Mouse (Mus musculus) CH12.LX (cell line): ENCODE measurements around the gene Sfmbt1. TPM values are rescaled to one million over a fixed set of nuclear protein-coding genes. Genes with fewer than 3 reads are reported as not detected.
A peak's percentile ranks its signal among the peaks of the same experiment; 100 is the strongest.

Experiments
- DNase-seq: peaks from one replicate; pipeline ENCODE4 v3.0.0-alpha.2; 2013; ENCODE audit errors: extremely low read depth
- H3K27ac ChIP-seq: 2 replicates; pipeline ENCODE4 v1.5.1; 2012; ENCODE audit warnings: low read depth, mild to moderate bottlenecking, control low read depth, moderate library complexity; ENCODE audit not compliant: insufficient read depth
- H3K27me3 ChIP-seq: replicated peaks from 2 replicates; pipeline ENCODE3; 2012; ENCODE audit warnings: inconsistent platforms
- H3K36me3 ChIP-seq, 2 experiments: replicated peaks in 1 of 2; 2 replicates each; pipeline versions ENCODE3 to v1.6.1; 2012; ENCODE audit warnings: inconsistent platforms in 1 of 2, low read length in 1 of 2, mild to moderate bottlenecking in 1 of 2, mixed read lengths in 1 of 2, moderate library complexity in 1 of 2; ENCODE audit not compliant: control insufficient read depth in 1 of 2, insufficient read depth in 1 of 2
- H3K4me1 ChIP-seq, 2 experiments: 2 replicates each; pipeline ENCODE4 v1.6.1; 2012; ENCODE audit warnings: inconsistent platforms in 1 of 2, moderate library complexity in 1 of 2; ENCODE audit not compliant: insufficient read depth in 2 of 2, control insufficient read depth in 1 of 2
- H3K4me2 ChIP-seq: 2 replicates; pipeline ENCODE4 v1.6.1; 2012; ENCODE audit warnings: low read depth, mild to moderate bottlenecking, control low read depth; ENCODE audit not compliant: poor library complexity, insufficient read depth, severe bottlenecking
- H3K4me3 ChIP-seq, 3 experiments: fragments of 150-350 bp in 1 of 3; sonication (generic) in 1 of 3; replicated peaks in 1 of 3; 2 replicates each; pipeline versions ENCODE3 to v1.5.1; 2011 to 2012; ENCODE audit warnings: low read depth in 2 of 3, low read length in 2 of 3, mild to moderate bottlenecking in 2 of 3, moderate library complexity in 2 of 3, control low read depth in 1 of 3, improper control_type of control experiment in 1 of 3, inconsistent platforms in 1 of 3, mixed read lengths in 1 of 3; ENCODE audit not compliant: poor library complexity in 1 of 3
- H3K79me2 ChIP-seq: replicated peaks from 2 replicates; pipeline ENCODE4 v1.6.1; 2012; ENCODE audit warnings: mild to moderate bottlenecking, moderate library complexity; ENCODE audit not compliant: control insufficient read depth, poor library complexity, insufficient read depth, severe bottlenecking; ENCODE audit errors: extremely low read depth
- H3K9ac ChIP-seq: 2 replicates; pipeline ENCODE4 v1.6.1; 2012; ENCODE audit warnings: low read depth, mild to moderate bottlenecking, control low read depth, moderate library complexity; ENCODE audit not compliant: insufficient read depth
- H3K9me3 ChIP-seq: replicated peaks from 2 replicates; pipeline ENCODE3; 2012; ENCODE audit warnings: low read length, inconsistent platforms, mixed read lengths
- CTCF ChIP-seq, 2 experiments: IDR thresholded peaks in 1 of 2; conservative IDR thresholded peaks in 1 of 2; 2 replicates each; pipeline ENCODE4 v1.5.1; 2011 to 2012; ENCODE audit warnings: low read depth in 2 of 2, low read length in 2 of 2, improper control_type of control experiment in 1 of 2, inconsistent platforms in 1 of 2, mild to moderate bottlenecking in 1 of 2, moderate library complexity in 1 of 2
- ELF1 ChIP-seq: IDR thresholded peaks from 2 replicates; pipeline ENCODE4 v1.6.1; 2014; ENCODE audit warnings: low read depth, mild to moderate bottlenecking, inconsistent platforms, low read length, improper control_type of control experiment
- EP300 ChIP-seq: IDR thresholded peaks from 2 replicates; pipeline ENCODE4 v1.6.1; 2011; ENCODE audit warnings: low read length, improper control_type of control experiment
- GABPA ChIP-seq: IDR thresholded peaks from 2 replicates; pipeline ENCODE4 v1.6.1; 2012; ENCODE audit warnings: low read depth, low read length, improper control_type of control experiment, inconsistent platforms; ENCODE audit not compliant: insufficient replicate concordance
- IRF4 ChIP-seq: IDR thresholded peaks from 2 replicates; pipeline ENCODE4 v1.6.1; 2014; ENCODE audit warnings: low read depth, mild to moderate bottlenecking, inconsistent platforms, low read length, improper control_type of control experiment
- JUN ChIP-seq: IDR thresholded peaks from 2 replicates; pipeline ENCODE4 v1.6.1; 2011; ENCODE audit warnings: low read depth, mild to moderate bottlenecking, low read length, improper control_type of control experiment, moderate library complexity; ENCODE audit not compliant: insufficient read depth
- KAT2A ChIP-seq: IDR thresholded peaks from 2 replicates; pipeline ENCODE4 v1.6.1; 2012; ENCODE audit warnings: low read length, improper control_type of control experiment, inconsistent platforms; ENCODE audit not compliant: insufficient replicate concordance
- MAFK ChIP-seq: IDR thresholded peaks from 2 replicates; pipeline ENCODE4 v1.6.1; 2011; ENCODE audit warnings: low read length, improper control_type of control experiment; ENCODE audit not compliant: insufficient replicate concordance
- MAX ChIP-seq: IDR thresholded peaks from 2 replicates; pipeline ENCODE4 v1.6.1; 2011; ENCODE audit warnings: low read length, improper control_type of control experiment
- MAZ ChIP-seq: IDR thresholded peaks from 2 replicates; pipeline ENCODE4 v1.6.1; 2012; ENCODE audit warnings: low read depth, mild to moderate bottlenecking, inconsistent platforms, low read length, improper control_type of control experiment, moderate library complexity
- MEF2A ChIP-seq: IDR thresholded peaks from 2 replicates; pipeline ENCODE4 v1.6.1; 2014; ENCODE audit warnings: low read depth, mild to moderate bottlenecking, inconsistent platforms, low read length, improper control_type of control experiment, borderline replicate concordance
- MXI1 ChIP-seq: IDR thresholded peaks from 2 replicates; pipeline ENCODE4 v1.6.1; 2011; ENCODE audit warnings: mild to moderate bottlenecking, low read depth, low read length, improper control_type of control experiment
- PAX5 ChIP-seq: IDR thresholded peaks from 2 replicates; pipeline ENCODE4 v1.6.1; 2012; ENCODE audit warnings: low read length, inconsistent platforms, mixed read lengths
- POLR2AphosphoS2 ChIP-seq: IDR thresholded peaks from 2 replicates; pipeline ENCODE4 v1.6.1; 2011; ENCODE audit warnings: low read depth, low read length, improper control_type of control experiment
- TCF12 ChIP-seq: IDR thresholded peaks from 2 replicates; pipeline ENCODE4 v1.6.1; 2014; ENCODE audit warnings: low read depth, mild to moderate bottlenecking, inconsistent platforms, low read length, improper control_type of control experiment
- UBTF ChIP-seq: IDR thresholded peaks from 2 replicates; pipeline ENCODE4 v1.6.1; 2012; ENCODE audit warnings: low read depth, mild to moderate bottlenecking, inconsistent platforms, low read length, improper control_type of control experiment, moderate library complexity
- ZNF384 ChIP-seq: IDR thresholded peaks from 2 replicates; pipeline ENCODE4 v1.6.1; 2012; ENCODE audit warnings: low read depth, low read length, improper control_type of control experiment, inconsistent platforms
- dilution Hi-C: fragments of 300-500 bp; cut with MboI; formaldehyde crosslinking; loops from 2 replicates; pipeline ENCODE4 v1.14.3; 2020; ENCODE audit warnings: low sequenced_read_pairs; ENCODE audit not compliant: extremely low pct_unique_long_range_greater_than_20kb, extremely low pct_ligation_motif_present
- in situ Hi-C: fragments of 300-500 bp; cut with MboI; formaldehyde crosslinking; loops from 3 replicates; pipeline ENCODE4 v1.14.3; 2019; ENCODE audit warnings: low sequenced_read_pairs, low pct_ligation_motif_present, low pct_unique_long_range_greater_than_20kb, mixed read lengths
- polyA plus RNA-seq: library from polyadenylated mRNA; unstranded; fragments of >175 nt; gene quantifications from 2 replicates; pipeline ENCODE4 v1.2.1, GENCODE M21; 2012; ENCODE audit warnings: low read depth; ENCODE audit not compliant: insufficient read length
- total RNA-seq, 2 experiments: library from RNA; depleted of rRNA; stranded (reverse); fragments of 300-350 nt in 1 of 2; fragments of >200 nt in 1 of 2; gene quantifications; 2 replicates each; pipeline ENCODE4 v1.2.3; 2012 to 2014

The Sfmbt1 gene
- total and polyA plus RNA-seq, 3 experiments = 2.4 to 6.0 (median 5.1) TPM

DNA sequence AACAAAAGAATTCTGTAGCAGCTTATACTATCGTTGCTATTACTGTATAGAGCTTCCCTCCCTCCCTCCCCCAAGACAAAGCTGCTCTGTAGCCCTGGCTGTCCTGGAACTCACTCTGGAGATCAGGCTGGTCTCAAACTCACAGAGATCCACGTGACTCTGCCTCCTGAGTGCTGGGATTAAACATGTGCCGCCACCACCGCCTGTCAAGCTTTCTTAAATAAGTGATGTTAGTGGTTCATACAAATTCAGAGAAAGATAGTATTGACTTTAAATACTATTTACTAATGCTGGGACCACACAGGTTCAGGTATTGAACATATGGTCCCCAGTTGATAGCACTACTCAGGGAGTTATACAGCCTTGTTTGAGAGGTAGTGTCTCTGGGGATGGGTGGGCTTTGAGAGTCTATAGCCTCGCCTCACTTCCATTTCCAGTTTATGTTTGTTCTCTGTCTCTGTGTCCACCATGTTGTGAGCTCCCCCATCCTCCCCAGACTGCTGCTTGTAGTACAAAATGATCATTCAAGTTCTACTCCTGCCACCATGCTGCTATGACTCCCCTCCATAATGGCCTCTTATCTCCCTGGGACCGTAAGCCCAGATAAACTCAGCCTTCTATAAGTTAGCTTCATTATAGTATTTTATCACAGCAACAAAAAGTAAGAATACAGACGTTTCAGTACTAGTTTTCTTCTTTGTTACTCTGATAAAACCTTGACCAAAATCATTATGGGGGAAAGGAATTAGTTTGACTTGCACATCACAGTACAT, 47.7 kb downstream of the Sfmbt1 start:
- Histone ChIP-seq H3K9me3 (no peaks in the 10 kb centered on the region), H3K4me3 (no peak overlapping the region), H3K9ac (no peak overlapping the region), H3K27ac (no peak overlapping the region), H3K4me1 (peaks cover 12 to 72% of the 10 kb centered on the region in 2 experiments), H3K27me3 (no peaks in the 10 kb centered on the region), H3K79me2 (peaks cover 2% of the 10 kb centered on the region; the same call in 1 of the 2 replicates), H3K36me3 (no peaks in the 10 kb centered on the region), H3K4me2 (no peak overlapping the region)
- dilution Hi-C loops (no loop called here), in situ Hi-C loops (no loop called here)
- no peak for TF ChIP-seq CTCF (conservative IDR thresholded peaks at IDR 0.05 in 1 of 2, IDR thresholded peaks at IDR 0.05 in 1 of 2; ENCODE audit: low read depth in 2 of 2, low read length in 2 of 2)
- no peak for DNase-seq

DNA sequence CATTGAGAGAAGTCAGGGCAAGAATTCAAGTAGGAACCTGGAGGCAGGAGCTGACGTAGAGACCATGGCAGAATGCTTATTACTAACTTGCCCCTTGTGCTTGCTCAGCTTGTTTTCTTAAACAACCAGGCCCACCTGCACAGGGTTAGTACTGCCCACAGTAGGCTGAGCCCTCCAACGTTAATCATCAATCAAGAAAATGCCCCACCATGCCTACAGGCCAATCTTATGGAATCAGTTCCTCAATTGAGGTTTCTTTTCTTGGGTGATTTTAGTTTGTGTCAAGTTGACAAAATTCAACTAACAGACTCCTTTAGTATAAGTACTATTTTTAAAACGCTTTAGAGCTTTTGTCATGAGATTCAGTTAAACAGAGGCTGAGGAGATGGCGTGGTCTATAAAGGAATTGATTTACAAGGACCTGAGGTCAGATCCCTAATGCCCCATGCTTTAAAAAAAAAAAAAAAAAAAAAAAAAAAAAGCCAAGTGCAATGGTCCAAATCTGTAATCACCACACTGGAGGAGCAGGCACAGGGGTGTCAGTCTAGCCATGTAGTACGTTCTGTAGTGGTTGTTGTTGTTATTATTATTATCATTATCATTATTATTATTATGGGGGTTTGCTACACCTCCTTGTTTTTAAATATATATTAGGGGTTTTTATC, 48.4 kb downstream of the Sfmbt1 start:
- H3K79me2 ChIP-seq = peaks cover 2% of the 10 kb centered on the region; the same call in 1 of the 2 replicates
- H3K9me3 ChIP-seq = no peaks in the 10 kb centered on the region
- H3K4me1 ChIP-seq = peaks cover 12 to 72% of the 10 kb centered on the region in 2 experiments
- H3K4me3 ChIP-seq = no peak overlapping the region
- H3K9ac ChIP-seq = no peak overlapping the region
- in situ Hi-C loops (no loop called here), dilution Hi-C loops (no loop called here)
- no peaks in the 10 kb centered on the region for H3K27me3 ChIP-seq
- H3K27ac ChIP-seq = no peak overlapping the region
- TF ChIP-seq MAZ = no peak
- TF ChIP-seq MEF2A = no peak
- peak; percentile 34; the same call in 1 of the 2 replicates for TF ChIP-seq IRF4
- no peak for TF ChIP-seq JUN
- no peak for TF ChIP-seq UBTF
- TF ChIP-seq MXI1 = no peak
- TF ChIP-seq MAFK = 0 out of 2 replicates have a peak, but pooled peaks have one; percentile 60
- peak; percentile 60 for TF ChIP-seq EP300
- no peak for TF ChIP-seq ELF1
- no peak for TF ChIP-seq KAT2A
- peak; percentile 89 for TF ChIP-seq ZNF384
- TF ChIP-seq PAX5 = no peak
- TF ChIP-seq GABPA = no peak
- TF ChIP-seq CTCF (conservative IDR thresholded peaks at IDR 0.05 in 1 of 2, IDR thresholded peaks at IDR 0.05 in 1 of 2; ENCODE audit: low read depth in 2 of 2, low read length in 2 of 2) = no peak
- no peak for TF ChIP-seq TCF12
- no peak for TF ChIP-seq MAX
- TF ChIP-seq POLR2AphosphoS2 = no peak
- H3K36me3 ChIP-seq = peaks cover 3 to 5% of the 10 kb centered on the region in 2 experiments
- H3K4me2 ChIP-seq = no peak overlapping the region
- peak; percentile 47 for DNase-seq
